Mouse (Mus musculus) megakaryocyte, embryonic 14.5 days (primary cell): ENCODE results near the gene Pou4f1. TPM values are rescaled to one million over a fixed set of nuclear protein-coding genes. Genes with fewer than 3 reads are reported as not detected.
A peak's percentile ranks its signal among the peaks of the same experiment; 100 is the strongest.

Experiments used
- H3K27me3 ChIP-seq: replicated peaks from 2 replicates; pipeline ENCODE3; 2012; ENCODE audit warnings: inconsistent platforms
- H3K36me3 ChIP-seq: replicated peaks from 2 replicates; pipeline ENCODE3; 2012; ENCODE audit warnings: low read length, inconsistent platforms, mixed read lengths
- H3K4me1 ChIP-seq: 2 replicates; pipeline ENCODE4 v1.6.1; 2012; ENCODE audit warnings: inconsistent platforms
- H3K4me3 ChIP-seq: replicated peaks from 2 replicates; pipeline ENCODE3; 2012; ENCODE audit warnings: moderate library complexity, mild to moderate bottlenecking, inconsistent platforms
- H3K9me3 ChIP-seq: 2 replicates; pipeline ENCODE4 v1.6.1; 2012; ENCODE audit warnings: inconsistent platforms
- FLI1 ChIP-seq: IDR thresholded peaks from 2 replicates; pipeline ENCODE4 v1.6.1; 2012; ENCODE audit warnings: low read length, inconsistent platforms, mixed read lengths
- GATA1 ChIP-seq: IDR thresholded peaks from 3 replicates; pipeline ENCODE4 v1.6.1; 2012; ENCODE audit warnings: mixed read lengths, low read length, inconsistent platforms, borderline replicate concordance
- polyA plus RNA-seq: library from polyadenylated mRNA; stranded (reverse); fragments of >175 nt; gene quantifications from 2 replicates; pipeline ENCODE4 v1.2.3, GENCODE M21; 2012; ENCODE audit warnings: low replicate concordance; ENCODE audit not compliant: insufficient read depth

Pou4f1 gene
- polyA plus RNA-seq, 1 experiment, result 0.15 TPM

DNA sequence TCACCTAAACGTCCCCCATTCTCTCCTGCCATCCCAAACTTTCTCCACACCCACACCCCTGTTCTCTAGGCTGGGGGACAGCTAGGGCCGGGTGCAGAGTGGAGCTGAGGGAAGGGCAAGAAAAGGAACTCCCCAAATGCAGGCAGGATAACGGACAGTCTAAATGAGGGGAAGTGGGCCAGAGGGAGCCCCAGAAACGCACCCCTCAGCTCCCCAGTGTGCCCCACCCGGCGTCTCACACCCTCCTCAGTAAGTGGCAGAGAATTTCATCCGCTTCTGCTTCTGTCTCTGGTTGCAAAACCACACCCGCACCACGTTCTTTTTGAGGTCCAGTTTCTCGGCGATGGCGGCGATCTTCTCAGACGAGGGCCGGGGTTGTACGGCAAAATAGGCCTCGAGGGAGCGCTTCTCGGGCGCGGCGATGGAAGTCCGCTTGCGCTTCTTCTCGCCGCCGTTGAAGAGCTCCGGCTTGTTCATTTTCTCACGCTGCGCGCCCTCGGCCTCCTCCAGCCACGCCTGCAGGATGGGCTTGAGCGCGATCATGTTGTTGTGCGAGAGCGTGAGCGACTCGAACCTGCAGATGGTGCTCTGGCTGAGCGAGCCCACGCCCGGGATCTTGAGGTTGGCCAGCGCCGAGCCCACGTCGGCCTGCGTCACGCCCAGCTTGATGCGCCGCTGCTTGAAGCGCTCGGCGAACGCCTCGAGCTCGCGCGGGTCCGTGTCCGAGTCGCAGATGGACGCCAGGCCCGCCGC, 2.1 kb downstream of the Pou4f1 start:
- Histone ChIP-seq H3K4me3 (peak overlapping the region; percentile 88), H3K36me3 (no peaks in the 10 kb centered on the region), H3K9me3 (no peaks in the 10 kb centered on the region), H3K27me3 (peaks cover 93% of the 10 kb centered on the region), H3K4me1 (peaks cover 42% of the 10 kb centered on the region)
- TF ChIP-seq GATA1 (no peak), FLI1 (no peak)

DNA sequence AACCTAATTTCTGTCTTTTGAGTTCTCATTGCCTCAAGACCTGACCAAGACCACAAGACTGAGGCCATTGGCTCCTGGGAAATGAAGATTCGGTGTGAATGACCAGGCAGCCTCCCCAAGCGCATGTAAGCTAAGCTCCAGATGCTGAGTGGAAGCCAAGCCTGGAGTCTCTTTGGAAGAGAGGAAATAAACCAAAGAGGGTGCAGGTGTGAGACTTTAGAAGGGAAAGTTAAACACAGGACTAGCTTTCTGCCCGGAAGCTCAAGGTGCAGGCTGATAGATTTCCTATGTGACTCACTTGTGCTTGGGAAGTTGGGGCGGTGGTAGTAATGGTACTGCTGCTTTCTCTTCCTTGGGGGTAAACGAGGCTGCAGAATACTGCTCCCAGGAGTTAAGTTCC, 3.0 kb downstream of the Pou4f1 start:
- Histone ChIP-seq H3K4me1 (peaks cover 45% of the 10 kb centered on the region), H3K9me3 (no peaks in the 10 kb centered on the region), H3K36me3 (no peaks in the 10 kb centered on the region), H3K27me3 (peaks cover 92% of the 10 kb centered on the region), H3K4me3 (no peak overlapping the region)
- TF ChIP-seq GATA1, result no peak
- TF ChIP-seq FLI1, result no peak

DNA sequence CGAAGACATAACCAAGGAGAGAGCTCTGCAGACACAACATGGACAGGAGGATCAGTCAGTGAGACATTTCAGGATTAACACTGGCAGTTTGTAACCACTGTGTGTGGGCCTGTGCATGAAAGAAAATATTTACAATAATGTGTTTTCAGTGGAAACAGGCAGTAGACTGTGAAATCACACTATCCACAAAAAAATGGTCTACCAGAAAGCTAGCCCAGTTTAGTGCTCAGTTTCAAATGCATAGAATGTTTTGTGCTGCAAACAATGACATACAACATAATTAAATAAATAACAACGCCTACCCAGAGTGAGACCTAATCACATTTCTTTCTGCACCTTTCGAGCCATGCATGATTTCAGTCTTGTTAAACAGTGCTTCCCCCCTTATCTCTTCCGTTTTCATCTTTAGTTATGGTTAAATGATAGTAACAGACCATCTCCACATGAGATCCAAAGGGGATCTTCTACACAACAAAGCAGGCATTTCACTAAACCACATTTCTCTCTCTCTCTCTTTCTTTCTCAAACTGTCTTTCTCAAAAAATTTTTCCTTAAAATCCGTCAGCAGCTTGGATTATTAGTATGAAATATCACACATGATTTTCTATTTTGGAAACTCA, 4.1 kb downstream of the Pou4f1 start:
- Histone ChIP-seq H3K36me3 (no peaks in the 10 kb centered on the region), H3K9me3 (no peaks in the 10 kb centered on the region), H3K4me1 (peaks cover 48% of the 10 kb centered on the region), H3K27me3 (peaks cover 92% of the 10 kb centered on the region), H3K4me3 (no peak overlapping the region)
- no peak for TF ChIP-seq GATA1
- TF ChIP-seq FLI1, result no peak

DNA sequence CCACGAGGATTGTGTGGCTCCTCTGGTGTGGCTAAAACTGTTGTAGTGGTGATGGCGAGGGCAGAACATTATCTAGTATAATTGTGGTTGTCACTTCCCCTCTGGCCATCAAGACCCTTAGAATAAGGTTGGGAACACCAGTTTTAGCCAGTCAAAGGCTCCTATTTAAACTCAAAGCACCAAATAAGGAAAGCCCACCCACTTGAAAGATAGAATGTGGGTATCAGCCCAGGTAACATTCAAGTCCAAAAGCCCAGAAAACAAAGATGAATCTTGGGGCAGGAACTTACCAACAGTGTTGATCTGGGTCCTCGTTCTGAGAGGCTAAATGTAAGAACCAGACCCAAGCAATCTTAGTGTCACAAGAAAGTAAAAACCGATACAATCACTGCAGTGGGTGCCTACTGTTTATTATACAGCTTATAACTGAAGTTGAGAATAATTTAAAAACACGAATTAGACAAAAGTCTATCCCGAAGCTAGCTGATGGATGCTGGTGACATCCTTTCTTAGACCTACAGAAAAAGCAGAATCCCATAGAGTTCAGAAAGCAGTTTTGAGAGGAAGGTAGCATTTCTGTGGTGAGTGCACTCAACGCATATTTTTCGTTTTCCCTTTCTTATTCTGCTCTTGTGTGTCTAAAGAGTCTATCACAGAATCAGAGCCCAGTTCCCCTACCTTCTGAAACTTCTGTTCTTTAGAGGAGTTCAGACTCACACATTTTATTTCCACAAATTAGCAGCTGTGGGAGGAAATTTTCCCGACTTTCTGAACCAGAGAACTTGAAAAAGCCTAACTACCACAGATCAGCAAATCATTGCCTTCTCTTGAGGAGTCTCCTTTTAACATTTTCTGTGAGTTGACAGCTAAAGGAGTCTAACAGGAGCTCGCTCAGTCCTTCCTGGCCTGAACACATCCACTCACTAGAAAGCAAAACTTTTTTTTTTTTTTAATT, 6.2 kb downstream of the Pou4f1 start:
- H3K27me3 ChIP-seq, result peaks cover 91% of the 10 kb centered on the region
- TF ChIP-seq FLI1, result no peak
- no peak for TF ChIP-seq GATA1
- peaks cover 29% of the 10 kb centered on the region for H3K4me1 ChIP-seq
- H3K4me3 ChIP-seq, result no peak overlapping the region
- no peaks in the 10 kb centered on the region for H3K9me3 ChIP-seq
- H3K36me3 ChIP-seq, result no peaks in the 10 kb centered on the region

DNA sequence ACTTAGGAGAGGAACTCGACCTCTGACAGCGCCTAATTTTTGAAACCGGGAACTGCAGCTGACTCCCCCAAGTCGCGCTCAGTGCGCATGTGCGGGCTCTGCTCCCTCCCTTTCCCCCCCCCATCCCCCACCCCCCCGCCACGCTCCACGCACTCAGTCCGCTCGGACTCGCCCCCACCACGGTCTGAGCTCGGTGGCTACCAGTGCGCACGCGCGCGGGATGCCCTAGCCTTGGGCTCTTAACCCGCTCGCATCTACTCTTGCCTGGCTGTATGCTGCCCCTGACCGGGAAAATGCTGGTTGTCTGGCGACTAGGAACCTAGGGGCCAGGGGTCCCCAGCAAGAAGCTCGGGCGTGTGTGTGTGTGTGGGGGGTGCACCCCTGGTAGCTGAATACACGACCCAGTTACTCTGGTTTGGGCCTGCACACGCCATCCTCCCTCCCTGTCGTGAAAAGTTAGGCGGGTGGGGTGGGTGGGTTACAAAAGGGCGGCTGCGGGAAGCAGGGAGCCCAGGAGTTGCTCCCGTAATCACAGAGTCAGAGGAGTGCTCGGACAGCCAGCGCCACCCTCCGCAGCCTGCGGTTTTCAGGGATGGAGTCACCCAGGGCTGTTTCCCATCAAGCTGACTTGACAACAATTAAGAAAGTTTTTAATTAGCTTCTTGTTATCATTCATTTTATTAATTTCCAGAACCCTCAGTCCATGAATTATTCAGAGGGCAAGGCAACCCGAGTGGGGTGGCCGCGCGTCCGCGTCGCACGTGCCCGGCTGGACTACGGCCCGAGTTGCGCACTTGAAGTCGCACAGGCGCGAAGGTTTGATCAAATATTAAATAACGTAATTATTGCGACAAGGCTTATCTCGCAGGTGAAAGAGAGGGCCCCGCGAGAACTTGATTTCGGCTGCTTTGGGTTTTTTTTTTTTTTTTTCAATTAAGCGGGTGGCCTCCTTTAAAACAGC, 7.2 kb downstream of the Pou4f1 start:
- peak overlapping the region; percentile 75 for H3K4me3 ChIP-seq
- no peaks in the 10 kb centered on the region for H3K9me3 ChIP-seq
- peaks cover 20% of the 10 kb centered on the region for H3K4me1 ChIP-seq
- TF ChIP-seq FLI1, result no peak
- no peak for TF ChIP-seq GATA1
- peaks cover 84% of the 10 kb centered on the region for H3K27me3 ChIP-seq
- H3K36me3 ChIP-seq, result no peaks in the 10 kb centered on the region

DNA sequence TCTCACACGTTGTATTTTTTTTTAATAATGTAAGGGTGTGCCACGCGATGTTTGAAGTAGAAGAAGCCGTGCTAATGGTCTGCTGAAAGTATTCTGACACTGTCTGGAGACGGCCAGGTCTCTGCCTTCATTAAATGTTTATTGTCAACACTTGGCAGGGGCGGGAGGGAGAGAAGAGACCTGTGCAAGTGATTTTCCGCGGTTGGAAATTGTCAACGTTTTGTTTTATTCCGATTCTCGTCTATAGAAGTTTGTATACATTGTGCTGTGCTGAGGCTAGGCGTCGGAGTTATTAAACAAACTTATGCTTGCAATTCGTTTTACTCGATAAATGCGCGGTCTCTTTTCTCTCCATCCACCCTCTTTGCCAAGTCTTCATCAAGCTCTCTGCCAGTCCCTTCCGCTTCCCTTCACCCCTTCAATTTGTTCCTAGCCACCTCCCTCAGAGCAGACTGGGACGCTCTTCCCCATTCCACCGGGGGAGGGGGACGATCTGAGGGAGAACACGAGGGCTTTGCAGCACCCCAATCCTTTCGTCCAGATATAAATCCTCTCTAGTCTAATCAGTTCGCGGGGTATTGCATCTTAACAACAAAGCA, 8.2 kb downstream of the Pou4f1 start:
- no peak overlapping the region for H3K4me3 ChIP-seq
- H3K4me1 ChIP-seq, result peaks cover 17% of the 10 kb centered on the region
- H3K27me3 ChIP-seq, result peaks cover 74% of the 10 kb centered on the region
- no peaks in the 10 kb centered on the region for H3K36me3 ChIP-seq
- no peaks in the 10 kb centered on the region for H3K9me3 ChIP-seq
- TF ChIP-seq GATA1 (no peak), FLI1 (no peak)

DNA sequence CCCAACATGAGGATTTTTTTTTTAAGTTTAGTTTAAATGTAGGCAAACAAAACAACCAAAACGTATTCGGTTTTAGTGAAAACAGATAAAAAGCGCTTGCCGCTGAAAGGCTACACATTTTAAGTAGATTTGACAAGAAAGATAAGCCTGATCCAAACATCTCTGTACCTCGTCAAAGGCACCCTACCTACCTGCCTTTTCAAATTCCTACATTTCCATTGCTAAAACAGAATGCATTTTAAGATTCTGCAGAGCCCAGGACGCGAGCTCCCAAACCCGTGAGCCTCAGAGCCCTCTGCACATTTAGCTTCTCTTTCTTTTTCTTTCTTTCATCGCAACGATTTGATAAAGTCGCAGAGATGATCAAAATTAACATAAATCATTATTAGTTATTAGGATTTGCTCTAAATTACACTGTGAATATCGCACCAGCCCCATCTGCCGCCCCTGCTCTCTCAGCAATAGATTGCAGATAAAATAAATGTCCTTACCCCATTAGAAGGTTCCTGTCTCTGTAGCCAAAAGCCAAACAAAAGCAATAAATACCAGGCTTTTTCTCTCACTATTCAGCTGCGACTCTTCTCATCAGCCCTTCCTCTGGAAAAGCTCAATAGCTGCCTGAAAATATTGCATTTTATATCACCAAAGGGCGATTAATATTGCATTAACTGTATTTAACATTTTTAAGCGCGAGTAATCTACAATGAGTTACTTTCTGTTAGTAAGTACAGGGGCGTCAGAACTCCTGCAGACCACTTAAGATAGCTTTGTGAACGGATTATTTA, 8.9 kb downstream of the Pou4f1 start:
- Histone ChIP-seq H3K4me3 (no peak overlapping the region), H3K27me3 (peaks cover 69% of the 10 kb centered on the region), H3K36me3 (no peaks in the 10 kb centered on the region), H3K9me3 (no peaks in the 10 kb centered on the region), H3K4me1 (peaks cover 17% of the 10 kb centered on the region)
- TF ChIP-seq FLI1, result no peak
- TF ChIP-seq GATA1, result no peak

DNA sequence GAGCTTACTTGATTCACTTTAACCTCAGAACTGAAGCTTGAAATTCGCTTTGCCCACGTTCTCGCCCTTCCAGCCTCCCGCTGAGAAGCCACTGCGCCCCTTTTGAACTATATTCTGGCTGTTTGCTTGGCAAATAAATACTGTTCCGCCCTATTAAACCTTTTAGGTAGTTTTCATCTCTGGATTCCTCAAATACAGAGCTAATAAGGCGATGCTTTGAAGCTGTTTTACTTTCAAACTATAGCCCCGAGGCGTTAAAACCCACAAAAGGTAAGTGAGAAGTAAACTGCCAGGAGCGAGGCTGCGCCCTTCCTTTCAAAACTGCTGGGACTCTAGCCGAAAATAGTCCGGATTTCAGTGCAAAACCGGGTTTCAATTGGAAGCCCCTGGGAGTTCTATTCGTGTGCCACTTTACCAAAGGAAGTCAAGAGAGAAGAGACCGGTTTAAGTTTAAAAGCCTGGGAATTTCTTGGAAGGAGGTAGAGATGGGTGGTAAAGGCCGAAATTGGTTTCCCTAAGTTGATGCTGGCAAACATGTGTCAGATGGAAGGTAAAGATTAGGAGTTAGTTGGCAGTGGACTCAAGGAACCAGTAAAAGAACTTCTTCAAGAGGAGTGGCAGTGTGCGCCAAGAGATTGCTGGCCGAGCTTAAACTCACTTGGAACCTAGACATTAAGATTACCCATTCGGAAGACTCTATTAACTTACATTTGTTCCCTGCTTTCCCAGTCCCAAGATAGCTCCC, 9.7 kb downstream of the Pou4f1 start:
- Histone ChIP-seq H3K36me3 (no peaks in the 10 kb centered on the region), H3K4me1 (peaks cover 17% of the 10 kb centered on the region), H3K27me3 (peaks cover 61% of the 10 kb centered on the region), H3K9me3 (no peaks in the 10 kb centered on the region), H3K4me3 (no peak overlapping the region)
- TF ChIP-seq GATA1 (no peak), FLI1 (no peak)
